Mouse (Mus musculus) hindbrain, embryonic 13.5 days (tissue): ENCODE results near the gene Abcb4. TPM values are rescaled to one million over a fixed set of nuclear protein-coding genes. Genes with fewer than 3 reads are reported as not detected.
A peak's percentile ranks its signal among the peaks of the same experiment; 100 is the strongest.
"Not testable (repeated sequence)": the region's sequence is repeated elsewhere in the genome, so short reads cannot be mapped to it uniquely, and the experiment has no call there.

ENCODE experiments used
- ATAC-seq: fragments of 200-750 bp; cut with Nextera tagmentation; 2 replicates; pipeline ENCODE4 v1.8.0; 2017; ENCODE audit warnings: moderate TSS enrichment; ENCODE audit not compliant: low FRiP score
- H3K27ac ChIP-seq: fragments of 300-500 bp; sonication (generic); 2 replicates; pipeline ENCODE4 v1.5.1; 2015; ENCODE audit warnings: inconsistent platforms, mild to moderate bottlenecking, moderate library complexity
- H3K27me3 ChIP-seq: fragments of 300-500 bp; sonication (generic); 2 replicates; pipeline ENCODE4 v1.6.1; 2015; ENCODE audit warnings: mild to moderate bottlenecking, inconsistent platforms
- H3K36me3 ChIP-seq: fragments of 300-500 bp; sonication (generic); 2 replicates; pipeline ENCODE4 v1.6.1; 2015; ENCODE audit warnings: mild to moderate bottlenecking, inconsistent platforms
- H3K4me1 ChIP-seq: fragments of 300-500 bp; sonication (generic); replicated peaks from 2 replicates; pipeline ENCODE4 v1.6.1; 2015; ENCODE audit warnings: inconsistent platforms
- H3K4me2 ChIP-seq: fragments of 300-500 bp; sonication (generic); 2 replicates; pipeline ENCODE4 v1.6.1; 2015; ENCODE audit warnings: inconsistent platforms, mild to moderate bottlenecking, moderate library complexity
- H3K4me3 ChIP-seq: fragments of 300-500 bp; sonication (generic); 2 replicates; pipeline ENCODE4 v1.5.1; 2015; ENCODE audit warnings: mild to moderate bottlenecking, inconsistent platforms
- H3K9ac ChIP-seq: fragments of 300-500 bp; sonication (generic); 2 replicates; pipeline ENCODE4 v1.6.1; 2015; ENCODE audit warnings: mild to moderate bottlenecking, inconsistent platforms
- H3K9me3 ChIP-seq: fragments of 300-500 bp; sonication (generic); 2 replicates; pipeline ENCODE4 v1.6.1; 2016; ENCODE audit warnings: inconsistent platforms
- WGBS: fragments of 180-500 bp; shearing (Covaris S2); methylation state at CpG from one replicate; pipeline ENCODE4 v1.1.7; 2015; 5-methylcytosine and 5-hydroxymethylcytosine counted together
- polyA plus RNA-seq: library from polyadenylated mRNA; unstranded; fragments of >200 nt; fragmentation: Nextera tagmentation; extraction: Ambion mirVana; gene quantifications from 2 replicates; pipeline ENCODE4 v1.2.1, GENCODE M21; 2015

The Abcb4 gene
- polyA plus RNA-seq, 1 experiment from 2014 or later: 0.95 TPM

DNA sequence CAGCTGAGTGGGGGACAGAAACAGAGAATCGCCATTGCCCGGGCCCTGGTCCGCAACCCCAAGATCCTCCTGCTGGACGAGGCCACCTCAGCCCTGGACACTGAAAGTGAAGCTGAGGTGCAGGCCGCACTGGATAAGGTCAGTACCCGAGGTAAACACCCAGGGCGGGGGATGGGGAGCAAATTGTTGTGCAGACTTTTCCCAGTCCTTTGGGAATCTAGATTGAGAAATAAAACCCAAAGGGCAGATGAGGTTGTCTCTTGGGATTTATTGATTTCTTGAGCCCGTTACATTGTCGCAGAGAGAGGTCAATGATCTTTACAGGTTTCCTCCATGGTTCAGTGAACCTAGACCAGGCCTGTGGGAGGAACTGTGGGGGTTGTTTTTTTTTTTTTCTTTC lies 34.9 kb downstream of the Abcb4 start:
- H3K4me1 ChIP-seq: no peaks in the 10 kb centered on the region
- H3K4me3 ChIP-seq: no peak overlapping the region
- no peak overlapping the region for H3K9ac ChIP-seq
- H3K36me3 ChIP-seq: no peaks in the 10 kb centered on the region
- H3K9me3 ChIP-seq: peaks cover 3% of the 10 kb centered on the region; the same call in 1 of the 2 replicates
- WGBS: 86% methylated on average over 9 of the region's 9 CpGs
- ATAC-seq: no peak
- no peaks in the 10 kb centered on the region for H3K27me3 ChIP-seq
- H3K27ac ChIP-seq: no peak overlapping the region
- no peak overlapping the region for H3K4me2 ChIP-seq

DNA sequence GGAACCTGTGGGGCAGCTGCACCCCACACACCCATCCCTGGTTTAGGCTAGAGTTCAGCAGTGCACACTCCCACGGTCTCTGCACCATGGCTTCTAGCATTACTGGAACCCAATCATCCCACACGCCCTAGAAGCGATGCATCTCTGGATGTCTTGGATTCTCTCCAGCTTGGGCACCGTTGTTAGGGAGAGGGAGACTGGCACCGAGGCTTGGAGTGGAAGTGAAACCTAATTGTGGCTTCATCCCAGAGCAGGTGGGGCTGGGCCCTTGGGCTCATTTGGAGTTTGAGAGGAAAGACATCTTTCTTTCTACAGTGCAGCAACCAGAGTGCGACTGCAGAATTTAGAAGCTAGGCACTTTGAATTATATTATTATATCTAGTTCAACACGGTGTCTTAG lies 44.4 kb downstream of the Abcb4 start:
- H3K27me3 ChIP-seq: no peaks in the 10 kb centered on the region
- H3K9ac ChIP-seq: no peak overlapping the region
- H3K4me1 ChIP-seq: no peaks in the 10 kb centered on the region
- no peak overlapping the region for H3K4me3 ChIP-seq
- no peaks in the 10 kb centered on the region for H3K9me3 ChIP-seq
- no peak overlapping the region for H3K4me2 ChIP-seq
- no peak for ATAC-seq
- 87% methylated on average over 7 of the region's 7 CpGs for WGBS
- H3K36me3 ChIP-seq: no peaks in the 10 kb centered on the region
- H3K27ac ChIP-seq: no peak overlapping the region

DNA sequence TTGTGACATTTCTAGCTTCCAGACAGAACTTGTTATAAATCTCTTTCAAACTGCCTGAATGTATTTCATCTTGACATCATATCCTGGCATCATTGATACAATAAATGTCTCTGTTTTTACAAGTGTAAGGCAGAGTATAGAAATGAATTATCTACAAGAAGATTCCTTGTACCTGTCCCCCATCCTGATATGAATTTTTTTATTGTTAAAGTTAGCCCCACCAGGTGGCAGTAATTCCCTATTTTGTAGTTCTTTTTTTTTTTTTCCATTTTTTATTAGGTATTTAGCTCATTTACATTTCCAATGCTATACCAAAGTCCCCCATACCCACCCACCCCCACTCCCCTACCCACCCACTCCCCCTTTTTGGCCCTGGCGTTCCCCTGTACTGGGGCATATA lies 47.7 kb downstream of the Abcb4 start:
- ATAC-seq: not testable (repeated sequence)

DNA sequence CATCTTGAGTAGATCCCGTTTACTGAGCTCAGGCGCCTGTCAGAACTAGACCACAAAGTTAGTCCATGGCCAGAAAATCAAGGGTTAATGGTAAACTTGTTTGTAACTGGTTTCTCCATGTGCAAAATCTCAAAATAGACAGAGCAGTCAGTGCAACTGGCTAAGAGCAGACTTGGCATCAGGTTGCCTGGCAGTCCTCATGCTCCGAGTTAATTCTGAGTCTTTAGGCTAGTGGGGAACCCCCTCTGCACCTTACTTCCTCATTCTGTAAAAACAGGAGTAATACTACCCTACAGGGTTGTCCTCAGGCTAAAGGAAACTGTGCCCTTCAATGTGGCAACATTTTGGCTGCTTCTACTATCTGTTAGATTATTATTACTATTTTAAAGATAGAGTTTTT lies 50.3 kb downstream of the Abcb4 start:
- H3K4me3 ChIP-seq: no peak overlapping the region
- H3K4me2 ChIP-seq: no peak overlapping the region
- H3K9ac ChIP-seq: no peak overlapping the region
- H3K27ac ChIP-seq: no peak overlapping the region
- WGBS: 84% methylated on average over 3 of the region's 3 CpGs
- no peaks in the 10 kb centered on the region for H3K9me3 ChIP-seq
- no peaks in the 10 kb centered on the region for H3K4me1 ChIP-seq
- ATAC-seq: no peak
- no peaks in the 10 kb centered on the region for H3K27me3 ChIP-seq
- H3K36me3 ChIP-seq: no peaks in the 10 kb centered on the region

More for the DNA sequence above, 47.7 kb downstream of the Abcb4 start:
- not testable (repeated sequence) for H3K4me3 ChIP-seq, H3K36me3 ChIP-seq, H3K4me1 ChIP-seq, H3K9me3 ChIP-seq, H3K4me2 ChIP-seq, H3K27me3 ChIP-seq, H3K27ac ChIP-seq, H3K9ac ChIP-seq
- no CpG with 5 or more reads among the region's 1 CpGs for WGBS

DNA sequence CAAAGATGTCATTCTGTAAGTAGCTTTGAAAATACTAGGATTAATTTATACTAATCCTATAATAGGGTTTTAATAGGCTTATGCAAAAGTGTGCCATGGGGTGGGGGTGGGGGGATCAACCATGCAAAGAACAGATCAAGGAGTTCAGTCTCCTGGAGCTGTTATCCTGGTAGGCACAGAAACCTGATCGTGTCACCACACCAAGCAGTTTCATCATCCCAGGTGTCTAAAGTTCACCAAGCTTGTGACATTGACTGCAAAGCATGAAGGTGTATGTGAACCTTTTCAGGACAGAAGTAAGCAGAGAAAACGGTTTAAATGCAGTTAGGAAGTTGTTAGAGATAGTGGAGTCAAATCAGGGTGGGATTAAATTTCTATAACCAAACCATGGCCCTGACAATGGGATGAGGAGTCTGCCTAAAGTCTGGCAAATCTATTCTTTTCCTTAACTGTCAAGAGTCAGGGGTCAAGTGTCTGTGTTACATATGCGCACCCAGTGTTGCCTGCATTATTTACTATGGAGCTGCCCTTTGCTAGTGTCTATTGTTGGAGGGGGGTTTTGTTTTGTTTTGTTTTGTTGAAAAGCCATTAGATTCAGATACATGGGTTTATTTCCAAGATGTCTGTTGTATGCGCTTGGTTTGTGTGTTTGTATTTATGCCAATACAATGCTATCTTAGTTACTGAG lies 54.0 kb downstream of the Abcb4 start:
- Histone ChIP-seq H3K9me3 (no peaks in the 10 kb centered on the region), H3K4me3 (no peak overlapping the region), H3K27me3 (no peaks in the 10 kb centered on the region), H3K4me2 (no peak overlapping the region), H3K4me1 (no peaks in the 10 kb centered on the region), H3K9ac (no peak overlapping the region), H3K36me3 (no peaks in the 10 kb centered on the region), H3K27ac (no peak overlapping the region)
- ATAC-seq: no peak
- 71% methylated on average over 4 of the region's 4 CpGs for WGBS

DNA sequence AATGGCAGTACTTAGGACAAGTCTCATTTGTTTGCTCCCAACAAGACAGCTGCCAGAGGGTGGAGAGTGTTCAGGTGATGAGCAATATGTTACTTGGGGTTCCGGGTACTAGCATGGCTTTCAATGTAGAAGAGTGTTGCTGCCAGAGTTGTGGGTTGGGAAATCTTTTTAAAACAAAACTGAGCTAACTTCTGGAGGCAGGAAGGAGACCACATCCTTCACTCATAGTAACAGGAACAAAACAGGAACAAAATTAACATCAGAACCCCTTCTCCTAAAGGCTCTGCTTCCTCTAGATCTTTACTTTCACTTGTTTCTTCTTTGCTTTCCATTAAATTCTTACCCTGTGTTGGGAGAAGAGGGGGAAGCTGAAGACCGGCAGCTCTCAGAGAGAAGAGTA lies 60.1 kb downstream of the Abcb4 start:
- ATAC-seq: no peak
- H3K27me3 ChIP-seq: no peaks in the 10 kb centered on the region
- H3K4me1 ChIP-seq: no peaks in the 10 kb centered on the region
- no peaks in the 10 kb centered on the region for H3K9me3 ChIP-seq
- no peak overlapping the region for H3K27ac ChIP-seq
- H3K4me3 ChIP-seq: no peak overlapping the region
- H3K36me3 ChIP-seq: no peaks in the 10 kb centered on the region
- 90% methylated on average over 2 of the region's 2 CpGs for WGBS
- no peak overlapping the region for H3K9ac ChIP-seq
- H3K4me2 ChIP-seq: no peak overlapping the region

DNA sequence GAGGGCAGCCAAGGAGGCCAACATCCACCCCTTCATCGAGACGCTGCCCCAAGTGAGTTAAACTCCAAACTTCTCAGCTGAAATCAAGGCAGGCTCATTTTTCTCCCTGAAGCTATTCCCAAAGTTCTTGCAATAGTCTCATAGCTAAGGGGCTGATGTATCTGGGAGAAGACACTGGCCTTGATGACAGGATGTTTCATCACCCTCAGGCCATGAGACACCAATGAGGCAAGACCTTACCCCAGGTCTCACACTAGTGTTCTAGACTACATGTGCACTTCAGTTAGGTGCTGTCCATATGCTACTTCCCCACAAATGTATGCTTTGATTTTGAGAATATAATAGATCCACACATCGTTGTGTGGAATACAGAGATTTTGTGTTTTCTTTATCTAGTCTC lies 62.0 kb downstream of the Abcb4 start:
- H3K36me3 ChIP-seq: no peaks in the 10 kb centered on the region
- H3K9me3 ChIP-seq: no peaks in the 10 kb centered on the region
- H3K27me3 ChIP-seq: no peaks in the 10 kb centered on the region
- H3K4me3 ChIP-seq: no peak overlapping the region
- ATAC-seq: no peak
- H3K9ac ChIP-seq: no peak overlapping the region
- no peaks in the 10 kb centered on the region for H3K4me1 ChIP-seq
- H3K4me2 ChIP-seq: no peak overlapping the region
- WGBS: 96% methylated on average over 3 of the region's 3 CpGs
- H3K27ac ChIP-seq: no peak overlapping the region

DNA sequence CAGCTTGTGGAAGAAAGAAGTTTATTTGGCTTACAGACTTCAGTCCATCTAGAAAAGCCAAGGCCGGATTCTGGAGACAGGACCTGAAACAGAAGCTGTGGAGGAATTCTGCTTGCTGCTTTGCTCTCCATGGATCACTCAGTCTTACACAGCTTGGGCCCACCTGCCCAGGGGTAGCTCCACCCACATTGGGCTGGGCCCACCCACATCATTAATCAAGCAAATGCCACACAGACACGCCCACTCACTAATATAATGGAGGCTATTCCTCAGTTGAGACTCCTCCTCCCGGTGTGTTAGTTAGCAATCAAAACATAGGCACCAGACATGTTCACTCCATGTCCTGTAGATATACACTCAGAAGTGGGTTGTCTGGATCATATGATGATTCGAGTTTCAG lies 67.0 kb downstream of the Abcb4 start:
- 71% methylated on average over 4 of the region's 4 CpGs for WGBS
- Histone ChIP-seq H3K27me3 (no peaks in the 10 kb centered on the region), H3K27ac (no peak overlapping the region), H3K9me3 (no peaks in the 10 kb centered on the region), H3K9ac (no peak overlapping the region), H3K4me2 (no peak overlapping the region), H3K4me1 (no peaks in the 10 kb centered on the region), H3K4me3 (no peak overlapping the region), H3K36me3 (peaks cover 22% of the 10 kb centered on the region)
- ATAC-seq: peak; percentile 54; the same call in 1 of the 2 replicates

DNA sequence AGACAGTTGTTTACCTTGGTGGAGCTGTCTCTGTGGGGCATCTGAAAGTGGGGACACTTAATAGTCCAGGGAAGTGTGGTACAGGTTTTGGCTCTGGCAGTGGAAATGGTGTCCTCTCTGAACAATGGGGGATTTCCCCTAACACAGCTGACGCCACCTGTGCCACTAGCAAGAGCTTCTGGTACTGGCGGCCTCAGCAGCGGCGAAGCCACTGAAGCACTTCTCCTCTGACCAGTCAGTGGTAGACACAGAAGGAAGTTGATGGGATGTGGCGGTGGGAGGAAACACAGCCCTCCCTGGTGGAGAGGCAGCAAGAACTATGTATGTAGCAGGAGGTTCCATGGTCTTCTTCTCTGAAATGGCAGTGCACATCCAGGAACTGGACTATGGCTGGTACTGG lies 71.0 kb downstream of the Abcb4 start:
- WGBS: 93% methylated on average over 5 of the region's 5 CpGs
- no peak overlapping the region for H3K27ac ChIP-seq
- peaks cover 53% of the 10 kb centered on the region for H3K36me3 ChIP-seq

DNA sequence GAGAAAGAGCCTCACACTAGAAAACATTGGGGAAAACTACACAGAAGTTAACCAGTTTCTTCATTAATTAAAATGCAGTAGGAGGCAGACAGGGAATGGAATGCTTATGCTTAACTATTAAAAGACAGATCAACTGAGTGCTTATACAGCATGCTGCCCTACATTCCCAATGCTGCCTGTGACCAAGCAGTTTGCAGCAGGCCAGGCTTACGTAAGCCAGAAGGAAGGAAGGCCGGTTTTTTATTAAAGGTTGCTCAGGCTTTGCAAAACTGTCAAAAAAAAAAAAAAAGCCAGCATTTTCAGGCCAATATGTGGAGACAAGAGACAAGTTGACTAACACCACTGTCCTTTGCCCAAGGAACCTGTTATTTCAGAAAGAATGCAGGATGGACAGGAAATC lies 77.2 kb downstream of the Abcb4 start:
- Histone ChIP-seq H3K27ac (no peak overlapping the region), H3K36me3 (peaks cover 61% of the 10 kb centered on the region), H3K9me3 (no peaks in the 10 kb centered on the region), H3K27me3 (no peaks in the 10 kb centered on the region), H3K4me3 (no peak overlapping the region), H3K4me1 (no peaks in the 10 kb centered on the region), H3K9ac (no peak overlapping the region), H3K4me2 (no peak overlapping the region)
- 92% methylated on average over 2 of the region's 2 CpGs for WGBS
- no peak for ATAC-seq

More for the DNA sequence above, 71.0 kb downstream of the Abcb4 start:
- Histone ChIP-seq H3K4me3 (no peak overlapping the region), H3K9me3 (no peaks in the 10 kb centered on the region), H3K4me1 (no peaks in the 10 kb centered on the region), H3K4me2 (no peak overlapping the region), H3K9ac (no peak overlapping the region), H3K27me3 (no peaks in the 10 kb centered on the region)
- ATAC-seq: no peak

DNA sequence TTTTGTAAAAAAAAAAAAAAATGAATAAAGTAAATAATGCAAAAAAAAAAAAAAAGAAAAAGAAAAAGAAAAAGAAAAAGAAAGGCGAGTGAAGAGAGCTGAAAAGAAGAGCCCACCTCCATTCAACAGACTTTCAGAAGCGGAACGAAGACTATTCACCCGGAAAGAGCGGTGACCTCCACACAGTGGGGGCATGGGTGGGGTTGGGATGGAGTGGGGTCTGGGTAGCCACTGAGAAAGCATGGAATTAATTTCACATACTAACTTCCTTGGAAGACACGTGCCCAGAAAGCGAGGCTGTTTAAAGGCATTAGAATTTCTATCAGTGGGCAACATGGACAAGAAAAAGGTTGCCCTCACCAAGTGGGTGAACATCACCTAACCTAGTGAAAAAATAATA lies 78.8 kb downstream of the Abcb4 start:
- no peaks in the 10 kb centered on the region for H3K9me3 ChIP-seq
- H3K27me3 ChIP-seq: no peaks in the 10 kb centered on the region
- 37% methylated on average over 7 of the region's 7 CpGs for WGBS
- no peak overlapping the region for H3K4me2 ChIP-seq
- peaks cover 48% of the 10 kb centered on the region for H3K36me3 ChIP-seq
- no peak overlapping the region for H3K4me3 ChIP-seq
- ATAC-seq: no peak
- H3K27ac ChIP-seq: no peak overlapping the region
- H3K9ac ChIP-seq: no peak overlapping the region
- H3K4me1 ChIP-seq: no peaks in the 10 kb centered on the region

DNA sequence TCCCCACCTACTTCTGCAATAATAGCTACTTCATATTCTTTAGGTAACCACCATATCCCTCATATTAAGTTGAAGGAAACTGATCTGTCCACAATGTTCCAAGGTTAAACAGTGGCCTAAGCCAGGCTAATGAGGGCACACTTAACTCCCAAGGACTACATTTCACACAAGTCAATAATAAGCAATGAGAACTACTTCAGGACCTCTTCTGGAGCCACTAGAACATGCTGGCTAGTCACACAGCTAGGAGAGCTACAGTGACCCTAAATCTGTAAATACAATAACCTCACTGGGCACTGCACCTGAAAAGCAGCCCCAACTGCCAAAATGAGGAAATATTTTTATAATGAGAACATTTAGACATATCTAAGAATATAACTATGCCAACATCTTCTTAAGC lies 81.2 kb downstream of the Abcb4 start:
- H3K9ac ChIP-seq: no peak overlapping the region
- H3K9me3 ChIP-seq: no peaks in the 10 kb centered on the region
- H3K27me3 ChIP-seq: no peaks in the 10 kb centered on the region
- peaks cover 32% of the 10 kb centered on the region for H3K36me3 ChIP-seq
- H3K4me3 ChIP-seq: no peak overlapping the region
- no peaks in the 10 kb centered on the region for H3K4me1 ChIP-seq
- H3K4me2 ChIP-seq: no peak overlapping the region
- ATAC-seq: no peak
- H3K27ac ChIP-seq: no peak overlapping the region

DNA sequence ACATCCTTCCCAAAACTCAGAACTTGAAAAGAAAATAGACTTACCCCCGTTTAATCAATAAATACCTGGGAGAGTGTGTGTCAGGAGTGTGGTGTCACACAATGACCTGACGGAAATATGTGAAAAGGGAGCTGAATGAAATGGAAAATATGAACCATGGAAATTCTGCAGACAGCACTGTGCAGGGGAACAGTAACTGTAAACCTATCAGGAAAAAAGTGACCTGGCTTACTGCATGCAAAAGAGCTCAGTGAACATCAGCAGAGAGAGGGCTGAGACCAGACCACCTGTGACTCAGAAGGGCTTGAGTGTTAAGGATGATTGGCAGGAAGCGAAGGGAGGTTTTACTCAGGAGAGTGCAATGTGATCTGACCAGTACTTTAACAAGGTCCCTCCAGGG lies 92.0 kb downstream of the Abcb4 start:
- no peaks in the 10 kb centered on the region for H3K4me1 ChIP-seq

More for the DNA sequence above, 92.0 kb downstream of the Abcb4 start:
- H3K9ac ChIP-seq: no peak overlapping the region
- peaks cover 42% of the 10 kb centered on the region for H3K36me3 ChIP-seq
- H3K4me2 ChIP-seq: no peak overlapping the region
- no peak for ATAC-seq
- no peak overlapping the region for H3K4me3 ChIP-seq
- H3K27me3 ChIP-seq: no peaks in the 10 kb centered on the region
- H3K27ac ChIP-seq: no peak overlapping the region
- H3K9me3 ChIP-seq: no peaks in the 10 kb centered on the region
- 94% methylated on average over 3 of the region's 3 CpGs for WGBS
